Mouse (Mus musculus) spleen, adult 2 months (tissue): ENCODE results near the gene Pcdh15. TPM values are rescaled to one million over a fixed set of nuclear protein-coding genes. Genes with fewer than 3 reads are reported as not detected.

Source experiments
- DNase-seq, 2 experiments: peaks; one replicate each; pipeline versions ENCODE4 v3.0.0 to v3.0.0-alpha.2; 2012 to 2021; ENCODE audit warnings: low spot score in 2 of 2, low read depth in 1 of 2
- H3K27ac ChIP-seq: fragments of 200-500 bp; 2 replicates; pipeline ENCODE4 v1.5.1; 2012; ENCODE audit warnings: low read length, inconsistent platforms; ENCODE audit not compliant: insufficient read depth
- H3K27me3 ChIP-seq: fragments of 200-500 bp; 2 replicates; pipeline ENCODE4 v1.6.1; 2012; ENCODE audit warnings: mild to moderate bottlenecking, moderate library complexity, low read length, inconsistent platforms; ENCODE audit not compliant: control insufficient read depth, insufficient read depth
- H3K36me3 ChIP-seq: fragments of 200-500 bp; 2 replicates; pipeline ENCODE4 v1.6.1; 2012; ENCODE audit warnings: mild to moderate bottlenecking, low read length, inconsistent platforms; ENCODE audit not compliant: control insufficient read depth, insufficient read depth
- H3K4me1 ChIP-seq: fragments of 200-500 bp; 2 replicates; pipeline ENCODE4 v1.6.1; 2011; ENCODE audit warnings: inconsistent platforms; ENCODE audit not compliant: control insufficient read depth, insufficient read depth, insufficient read length
- H3K4me3 ChIP-seq: fragments of 200-500 bp; 2 replicates; pipeline ENCODE4 v1.5.1; 2011; ENCODE audit warnings: mild to moderate bottlenecking, inconsistent platforms; ENCODE audit not compliant: insufficient read depth, insufficient read length; ENCODE audit errors: extremely low read depth
- CTCF ChIP-seq: fragments of 200-500 bp; IDR thresholded peaks from 2 replicates; pipeline ENCODE4 v1.5.1; 2011; ENCODE audit warnings: mild to moderate bottlenecking, inconsistent platforms; ENCODE audit not compliant: insufficient read depth, insufficient read length, insufficient replicate concordance; ENCODE audit errors: extremely low read depth
- POLR2A ChIP-seq: fragments of 200-500 bp; IDR thresholded peaks from 2 replicates; pipeline ENCODE4 v1.6.1; 2011; ENCODE audit warnings: low read depth, low read length, inconsistent platforms
- WGBS: fragments of 180-500 bp; shearing (Covaris S2); methylation state at CpG from one replicate; pipeline ENCODE4 v1.1.7; 2018; 5-methylcytosine and 5-hydroxymethylcytosine counted together
- polyA plus RNA-seq: library from polyadenylated mRNA; depleted of rRNA; stranded (reverse); fragments of >200 nt; gene quantifications from 2 replicates; pipeline ENCODE4 v1.2.3, GENCODE M21; 2012

Gene Pcdh15
- polyA plus RNA-seq, 1 experiment = 0.51 TPM

DNA sequence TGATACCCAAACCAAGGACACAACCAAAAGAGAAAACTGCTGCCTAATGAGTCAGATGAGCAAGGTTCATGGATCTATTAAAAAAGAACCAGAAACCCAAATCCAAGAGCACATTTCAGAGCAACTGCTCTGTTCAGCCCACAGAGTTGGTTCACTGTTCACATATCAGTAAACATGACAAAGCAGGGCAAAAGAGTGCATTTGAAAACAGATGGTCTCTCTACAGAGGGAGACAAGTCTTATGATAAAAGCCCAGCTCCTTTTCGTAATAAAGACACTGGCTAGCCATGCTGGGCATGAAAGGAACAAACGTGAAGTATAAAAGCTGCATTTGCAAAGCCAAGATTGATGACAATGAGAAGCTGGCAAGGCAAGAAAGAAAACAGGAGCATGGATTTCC lies 649.9 kb downstream of the Pcdh15 start:
- 63% methylated on average over 2 of the region's 2 CpGs for WGBS
- H3K36me3 ChIP-seq = no peaks in the 10 kb centered on the region
- TF ChIP-seq CTCF = no peak
- TF ChIP-seq POLR2A = no peak
- no peak overlapping the region for H3K4me3 ChIP-seq
- DNase-seq = no peak
- H3K27ac ChIP-seq = no peak overlapping the region
- H3K27me3 ChIP-seq = no peaks in the 10 kb centered on the region
- H3K4me1 ChIP-seq = no peaks in the 10 kb centered on the region

GRCm38 (mm10) chr10:73753876-73754275 lies 654.7 kb downstream of the Pcdh15 start:
- WGBS = 43% methylated on average over 3 of the region's 3 CpGs
- no peaks in the 10 kb centered on the region for H3K27me3 ChIP-seq
- no peaks in the 10 kb centered on the region for H3K36me3 ChIP-seq
- no peaks in the 10 kb centered on the region for H3K4me1 ChIP-seq
- DNase-seq = no peak
- H3K27ac ChIP-seq = no peak overlapping the region
- TF ChIP-seq CTCF = no peak
- TF ChIP-seq POLR2A = no peak
- no peak overlapping the region for H3K4me3 ChIP-seq

DNA sequence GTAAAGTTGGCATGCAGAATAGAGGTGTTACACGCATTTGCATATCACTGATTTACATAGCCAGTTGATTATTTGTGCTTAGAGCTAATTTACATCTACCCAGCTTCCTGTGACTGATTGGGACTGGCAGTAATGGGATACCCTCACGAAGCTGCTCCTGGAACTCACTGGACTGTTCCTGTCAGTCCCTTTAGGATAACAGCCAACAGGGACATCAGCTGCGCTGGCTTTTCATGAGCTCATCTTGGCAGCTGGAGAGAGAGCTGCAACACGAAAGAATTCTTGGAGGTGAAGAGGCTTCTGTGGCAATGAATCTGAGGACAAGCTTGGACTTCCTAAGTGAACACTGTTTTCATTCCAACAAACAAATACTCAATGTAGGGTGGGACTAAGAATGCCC lies 683.8 kb downstream of the Pcdh15 start:
- WGBS = 63% methylated on average over 4 of the region's 4 CpGs
- H3K27ac ChIP-seq = no peak overlapping the region
- H3K4me1 ChIP-seq = no peaks in the 10 kb centered on the region
- no peak overlapping the region for H3K4me3 ChIP-seq
- DNase-seq = no peak
- H3K36me3 ChIP-seq = no peaks in the 10 kb centered on the region
- H3K27me3 ChIP-seq = no peaks in the 10 kb centered on the region
- TF ChIP-seq CTCF (no peak), POLR2A (no peak)

DNA sequence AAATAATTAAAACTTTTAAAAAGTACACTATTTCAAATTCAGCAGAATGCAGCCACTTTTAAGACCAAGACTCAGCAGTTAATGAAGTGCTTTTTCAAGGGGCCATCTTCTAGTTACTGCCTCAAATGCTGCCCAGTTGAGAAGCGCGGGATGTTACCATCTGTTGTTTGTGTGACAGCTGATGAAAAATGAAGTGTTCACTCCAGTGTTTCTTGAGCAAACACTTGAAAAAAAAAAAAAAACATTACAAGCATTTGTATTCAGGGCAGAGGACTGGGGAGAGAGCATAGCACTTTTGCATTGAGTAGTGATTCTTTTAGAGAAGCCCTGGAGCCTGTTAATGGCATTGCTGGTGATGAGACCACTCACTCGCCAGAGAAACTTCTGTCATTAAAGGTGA lies 689.0 kb downstream of the Pcdh15 start:
- WGBS = 79% methylated on average over 3 of the region's 3 CpGs
- DNase-seq = no peak
- no peaks in the 10 kb centered on the region for H3K36me3 ChIP-seq

DNA sequence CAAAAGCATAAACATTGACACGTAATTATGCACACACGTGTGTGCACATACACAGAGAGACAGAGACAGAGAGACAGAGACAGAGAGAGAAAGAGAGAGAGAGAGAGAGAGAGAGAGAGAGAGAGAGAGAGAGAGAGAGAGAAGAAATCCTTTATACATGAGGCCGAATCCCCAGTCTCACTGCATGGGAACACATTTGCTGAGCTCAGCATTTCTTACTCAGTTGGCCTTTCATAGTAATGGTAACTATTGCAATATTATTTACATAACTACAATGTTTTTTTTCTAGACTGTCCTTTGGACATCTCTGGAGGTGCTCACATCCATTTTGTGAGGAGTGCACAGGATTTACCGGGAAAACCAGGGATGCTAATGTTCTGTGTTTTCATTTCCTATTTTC lies 705.9 kb downstream of the Pcdh15 start:
- Histone ChIP-seq H3K27me3 (no peaks in the 10 kb centered on the region), H3K36me3 (no peaks in the 10 kb centered on the region), H3K4me3 (no peak overlapping the region), H3K27ac (no peak overlapping the region), H3K4me1 (no peaks in the 10 kb centered on the region)
- WGBS = 88% methylated on average over 4 of the region's 4 CpGs
- no peak for DNase-seq
- TF ChIP-seq POLR2A = no peak

More for the DNA sequence above, 689.0 kb downstream of the Pcdh15 start:
- TF ChIP-seq CTCF (no peak), POLR2A (no peak)
- no peaks in the 10 kb centered on the region for H3K4me1 ChIP-seq
- no peaks in the 10 kb centered on the region for H3K27me3 ChIP-seq
- H3K4me3 ChIP-seq = no peak overlapping the region
- H3K27ac ChIP-seq = no peak overlapping the region

GRCm38 (mm10) chr10:73812311-73812710 lies 713.2 kb downstream of the Pcdh15 start:
- Histone ChIP-seq H3K27ac (no peak overlapping the region), H3K27me3 (no peaks in the 10 kb centered on the region), H3K4me1 (no peaks in the 10 kb centered on the region), H3K36me3 (no peaks in the 10 kb centered on the region), H3K4me3 (no peak overlapping the region)
- DNase-seq = no peak
- WGBS = 78% methylated on average over 8 of the region's 8 CpGs
- no peak for TF ChIP-seq CTCF
- no peak for TF ChIP-seq POLR2A

- H3K27ac ChIP-seq = no peak overlapping the region
- H3K4me1 ChIP-seq = no peaks in the 10 kb centered on the region
- DNase-seq = no peak
- H3K27me3 ChIP-seq = no peaks in the 10 kb centered on the region
- WGBS = 55% methylated on average over 22 of the region's 22 CpGs
- TF ChIP-seq POLR2A (no peak), CTCF (no peak)
- no peaks in the 10 kb centered on the region for H3K36me3 ChIP-seq
- no peak overlapping the region for H3K4me3 ChIP-seq
These were observed 722.8 kb downstream of the Pcdh15 start for GRCm38 (mm10) chr10:73821657-73822583.
